Mouse (Mus musculus) spleen, adult 2 months (tissue): ENCODE data around the gene Maneal.

Source experiments
- CTCF ChIP-seq: fragments of 200-500 bp; IDR thresholded peaks from 2 replicates; pipeline ENCODE4 v1.5.1; 2011; ENCODE audit warnings: mild to moderate bottlenecking, inconsistent platforms; ENCODE audit not compliant: insufficient read depth, insufficient read length, insufficient replicate concordance; ENCODE audit errors: extremely low read depth
- POLR2A ChIP-seq: fragments of 200-500 bp; IDR thresholded peaks from 2 replicates; pipeline ENCODE4 v1.6.1; 2011; ENCODE audit warnings: low read depth, low read length, inconsistent platforms

DNA sequence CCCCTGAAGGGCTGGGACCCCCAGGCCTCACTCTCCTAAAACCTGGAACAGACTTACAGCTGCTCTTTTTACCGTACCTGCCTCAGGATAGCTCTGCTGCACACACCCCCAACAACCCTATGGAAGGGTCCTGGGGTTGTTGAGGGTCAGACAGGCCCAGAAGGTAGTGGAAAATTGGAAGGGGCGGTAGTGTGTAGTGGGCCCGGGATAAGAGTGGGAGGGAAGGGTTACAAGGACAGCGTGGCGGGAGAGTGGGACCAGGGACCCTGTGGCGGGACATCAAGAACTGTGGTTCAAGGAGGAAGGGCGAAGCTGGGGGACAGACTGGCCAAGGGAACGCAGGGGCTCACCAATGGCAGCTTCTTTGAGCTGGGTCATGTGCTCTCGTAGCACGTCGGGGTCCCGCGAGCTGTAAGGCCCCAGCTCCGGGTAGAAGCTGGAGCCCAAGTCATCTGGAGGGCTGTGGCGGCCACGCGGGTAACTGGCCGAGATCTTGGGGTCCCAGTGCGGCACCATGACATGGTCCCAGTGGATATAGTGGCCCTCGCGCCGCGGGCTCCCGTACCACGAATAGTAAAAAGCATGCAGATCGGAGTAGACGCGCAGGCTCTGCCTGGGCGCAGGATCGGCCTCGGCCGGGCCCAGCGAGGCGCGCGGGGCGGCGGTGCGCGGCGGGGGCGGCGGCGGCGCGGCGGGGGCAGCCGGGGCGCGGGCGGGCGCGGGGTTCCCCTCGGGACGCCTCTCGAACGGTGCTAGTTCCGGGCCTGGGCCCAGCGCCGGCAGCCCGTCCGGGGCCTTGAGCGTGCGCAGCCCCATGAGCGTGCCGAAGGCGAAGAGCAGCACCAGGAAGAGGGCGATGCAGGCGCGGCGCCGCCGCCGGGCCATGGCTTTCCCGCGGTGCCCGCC lies at the start of gene Maneal:
- no peak for TF ChIP-seq POLR2A
- no peak for TF ChIP-seq CTCF
